Mouse (Mus musculus): ENCODE measurements around the gene Pbx4.

Gene Pbx4

DNA sequence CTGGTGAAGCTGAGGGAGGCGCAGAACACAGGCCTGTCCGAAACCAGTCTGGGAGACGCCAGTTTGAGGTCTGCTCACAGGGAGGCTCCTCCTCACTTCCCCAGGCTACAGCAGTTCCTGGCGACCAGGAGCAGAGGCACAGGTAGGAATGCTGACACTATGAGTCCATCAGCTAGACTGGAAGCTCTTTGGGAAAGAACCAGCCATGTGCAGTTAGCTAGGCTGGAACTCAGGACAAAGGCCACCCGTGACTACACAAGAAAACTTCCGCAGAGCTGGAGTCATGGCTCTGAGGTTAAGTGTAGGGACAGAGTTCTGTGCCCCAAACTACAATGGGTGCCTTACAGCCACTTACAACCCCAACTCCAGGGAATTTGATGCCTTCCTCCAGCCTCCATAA is 65.6 kb downstream of the Pbx4 start:
- POLR2A ChIA-PET: interaction anchor here in 2 of 4 experiments (0.7 to 3.8 kb wide), 14 partner anchors 10 to 314 kb away, joined by 3 to 32 read pairs (median 4); partner anchors contain the start of genes Cilp2 (in 2 of the 2), Slc25a42 (in 1 of the 2) and Zfp868 (in 1 of the 2)
- CTCF ChIA-PET: interaction anchor here in 2 of 4 experiments (1.1 to 1.2 kb wide), 2 partner anchors 37 to 39 kb away, joined by 3 read pairs; no protein-coding TSS in a partner anchor

GRCm38 (mm10) chr8:69899876-69900275 is 67.6 kb downstream of the Pbx4 start:
- POLR2A ChIA-PET: no interaction called here
- CTCF ChIA-PET: no interaction called here

- POLR2A ChIA-PET: interaction anchor here in 3 of 4 experiments (1.0 to 9.4 kb wide), 17 partner anchors 9 to 133 kb away, joined by 3 to 141 read pairs (median 10); partner anchors contain the start of genes Gatad2a (in 2 of the 3), Cilp2 (in 1 of the 3), Gm20422 (in 1 of the 3) and Lpar2 (in 1 of the 3)
- CTCF ChIA-PET: interaction anchor here in 1 of 4 experiments (0.7 kb wide), 1 partner anchor 39 kb away, joined by 3 read pairs; no protein-coding TSS in a partner anchor
Measured at GRCm38 (mm10) chr8:69900895-69901451, 68.7 kb downstream of the Pbx4 start.

- CTCF ChIA-PET: interaction anchor here in 1 of 4 experiments (0.7 to 1.8 kb wide), 2 partner anchors 11 to 38 kb away, joined by 3 to 8 read pairs; no protein-coding TSS in a partner anchor
- POLR2A ChIA-PET: interaction anchor here in 3 of 4 experiments (0.8 to 9.4 kb wide), 34 partner anchors 8 to 610 kb away, joined by 3 to 141 read pairs (median 6); partner anchors contain the start of genes Gatad2a (in 3 of the 3), Cilp2 (in 1 of the 3), Gm20422 (in 1 of the 3) and Lpar2 (in 1 of the 3)
Measured at GRCm38 (mm10) chr8:69901484-69902162, 69.3 kb downstream of the Pbx4 start.

DNA sequence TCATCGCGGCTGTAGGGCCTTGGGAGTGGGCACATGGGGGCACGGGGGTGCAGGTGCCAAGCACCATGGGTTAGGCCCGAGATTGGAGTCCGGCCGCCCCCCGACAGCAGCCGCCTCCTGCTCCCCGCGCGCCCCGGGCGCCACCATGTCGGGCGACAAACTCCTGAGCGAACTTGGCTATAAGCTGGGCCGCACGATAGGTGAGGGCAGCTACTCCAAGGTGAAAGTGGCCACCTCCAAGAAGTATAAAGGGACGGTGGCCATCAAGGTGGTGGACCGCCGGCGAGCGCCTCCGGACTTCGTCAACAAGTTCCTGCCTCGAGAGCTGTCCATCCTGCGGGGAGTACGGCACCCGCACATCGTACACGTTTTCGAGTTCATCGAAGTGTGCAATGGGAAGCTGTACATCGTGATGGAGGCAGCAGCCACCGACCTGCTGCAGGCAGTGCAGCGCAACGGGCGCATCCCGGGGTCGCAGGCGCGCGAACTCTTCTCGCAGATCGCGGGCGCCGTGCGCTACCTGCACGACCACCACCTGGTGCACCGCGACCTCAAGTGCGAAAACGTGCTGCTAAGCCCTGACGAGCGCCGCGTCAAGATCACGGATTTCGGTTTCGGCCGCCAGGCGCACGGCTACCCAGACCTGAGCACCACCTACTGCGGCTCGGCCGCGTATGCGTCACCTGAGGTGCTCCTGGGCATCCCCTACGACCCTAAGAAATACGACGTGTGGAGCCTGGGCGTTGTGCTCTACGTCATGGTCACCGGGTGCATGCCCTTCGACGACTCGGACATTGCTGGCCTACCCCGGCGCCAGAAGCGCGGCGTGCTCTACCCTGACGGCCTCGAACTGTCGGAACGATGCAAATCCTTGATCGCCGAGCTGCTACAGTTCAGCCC is 70.1 kb downstream of the Pbx4 start, which contains the start of the genes Tssk6, Ndufa13 and Yjefn3:
Gene Tssk6 (plus strand): TSS at position 22 of the 900 bp plus-strand sequence.
Gene Ndufa13 (minus strand): TSS at position 396 of the 900 bp plus-strand sequence.
Gene Yjefn3 (minus strand): TSS at position 550 of the 900 bp plus-strand sequence.
- POLR2A ChIA-PET: interaction anchor here (0.5 to 9.4 kb wide), 77 partner anchors 8 to 637 kb away, joined by 3 to 141 read pairs (median 4); partner anchors contain the start of genes Gatad2a (in 3 of the 4), Cilp2 (in 2 of the 4), Gm20422 (in 2 of the 4) and Slc25a42 (in 2 of the 4)
- CTCF ChIA-PET: interaction anchor here in 3 of 4 experiments (0.6 to 1.9 kb wide), 9 partner anchors 8 to 381 kb away, joined by 3 to 10 read pairs (median 5); partner anchors contain the start of gene Homer3 (in 1 of the 3)

DNA sequence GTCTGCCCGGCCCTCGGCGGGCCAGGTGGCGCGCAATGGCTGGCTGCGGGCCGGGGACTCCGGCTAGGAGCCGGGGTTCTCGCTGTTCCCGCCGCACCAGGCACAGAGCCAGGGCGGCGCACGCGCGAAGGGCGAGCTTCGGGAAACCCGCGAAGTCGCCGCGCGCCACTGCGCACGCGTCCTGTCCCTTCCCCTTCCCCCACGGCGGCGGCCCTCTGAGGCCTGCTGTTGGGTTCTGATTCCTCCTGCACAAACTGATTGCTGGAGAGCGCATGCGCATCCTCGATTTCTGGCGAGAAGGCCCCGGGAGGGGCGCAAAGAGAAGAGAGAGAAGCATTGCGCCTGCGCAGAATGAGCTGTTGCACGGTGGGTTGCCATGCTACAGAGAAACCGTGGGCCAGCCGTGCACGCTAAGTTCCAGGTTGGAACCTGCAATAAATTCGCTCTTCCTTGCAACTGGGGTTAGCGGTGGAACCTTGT is 70.8 kb downstream of the Pbx4 start:
- ChIA-PET CTCF (interaction anchor here in 3 of 4 experiments (0.6 to 1.9 kb wide), 12 partner anchors 9 to 719 kb away, joined by 3 to 10 read pairs (median 4); partner anchors contain the start of genes Homer3 (in 1 of the 3) and Zfp868 (in 1 of the 3)), POLR2A (interaction anchor here (0.5 to 9.4 kb wide), 80 partner anchors 9 to 636 kb away, joined by 3 to 141 read pairs (median 4); partner anchors contain the start of genes Cilp2 (in 2 of the 4), Gatad2a (in 2 of the 4), Slc25a42 (in 2 of the 4) and Tm6sf2 (in 2 of the 4))

GRCm38 (mm10) chr8:69904096-69904495 is 71.8 kb downstream of the Pbx4 start:
- CTCF ChIA-PET: interaction anchor here in 2 of 4 experiments (0.6 to 1.9 kb wide), 4 partner anchors 8 to 97 kb away, joined by 3 to 8 read pairs (median 5); no protein-coding TSS in a partner anchor
- POLR2A ChIA-PET: interaction anchor here in 2 of 4 experiments (0.7 to 9.4 kb wide), 27 partner anchors 8 to 602 kb away, joined by 3 to 141 read pairs (median 7); partner anchors contain the start of genes Cilp2 (in 1 of the 2) and Zfp868 (in 1 of the 2)

GRCm38 (mm10) chr8:69906260-69906659 is 74.0 kb downstream of the Pbx4 start:
- ChIA-PET CTCF (interaction anchor here in 2 of 4 experiments (0.6 to 0.7 kb wide), 2 partner anchors 13 to 158 kb away, joined by 3 read pairs; no protein-coding TSS in a partner anchor), POLR2A (interaction anchor here in 3 of 4 experiments (0.6 to 9.4 kb wide), 20 partner anchors 10 to 502 kb away, joined by 3 to 141 read pairs (median 4); partner anchors contain the start of genes Cilp2 (in 1 of the 3), Tm6sf2 (in 1 of the 3) and Zfp868 (in 1 of the 3))

- ChIA-PET CTCF (no interaction called here), POLR2A (interaction anchor here (0.5 to 9.4 kb wide), 10 partner anchors 13 to 502 kb away, joined by 3 to 141 read pairs (median 4); partner anchors contain the start of gene Cilp2 (in 1 of the 4))
Measured at GRCm38 (mm10) chr8:69907106-69907505, 74.8 kb downstream of the Pbx4 start.

- ChIA-PET POLR2A (interaction anchor here in 2 of 4 experiments (0.7 to 1.7 kb wide), 4 partner anchors 9 to 25 kb away, joined by 3 to 12 read pairs (median 5); partner anchors contain the start of genes Ndufa13 (in 1 of the 2), Tssk6 (in 1 of the 2) and Yjefn3 (in 1 of the 2)), CTCF (interaction anchor here in 1 of 4 experiments (0.7 kb wide), 1 partner anchor 108 kb away, joined by 3 read pairs; no protein-coding TSS in a partner anchor)
Measured at GRCm38 (mm10) chr8:69911917-69912316, 79.6 kb downstream of the Pbx4 start.

DNA sequence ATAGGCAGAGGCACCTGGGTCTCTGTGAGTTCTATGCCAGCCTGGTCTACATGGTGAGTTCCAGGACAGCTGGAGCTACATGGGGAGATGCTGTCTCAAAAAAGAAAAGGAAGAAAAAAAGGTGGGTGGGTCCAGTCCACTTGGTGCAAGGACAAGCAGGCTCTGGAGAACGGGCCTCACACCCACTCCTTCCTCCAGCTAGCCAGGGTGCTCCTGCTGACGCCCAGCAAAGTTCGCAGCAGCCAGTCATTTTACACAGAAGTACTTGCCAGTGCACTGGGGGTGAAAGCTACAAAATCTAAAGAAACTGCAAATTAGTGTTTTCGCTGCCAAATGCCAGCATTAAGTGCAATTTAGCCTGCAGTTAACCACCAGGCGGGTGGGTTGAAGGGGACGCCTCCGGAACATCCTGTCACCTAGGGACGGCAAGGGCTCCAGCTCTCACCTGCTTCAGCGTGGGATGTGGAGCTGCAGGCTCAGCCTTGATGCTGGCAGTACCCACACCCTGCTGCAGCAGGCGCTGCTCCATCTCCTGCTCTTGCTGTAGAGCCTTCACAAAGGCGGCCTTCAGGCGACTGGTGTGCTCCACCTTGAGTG is 80.3 kb downstream of the Pbx4 start:
- POLR2A ChIA-PET: interaction anchor here in 2 of 4 experiments (0.6 to 1.7 kb wide), 6 partner anchors 8 to 29 kb away, joined by 3 to 12 read pairs (median 3); partner anchors contain the start of genes Ndufa13 (in 1 of the 2), Tssk6 (in 1 of the 2) and Yjefn3 (in 1 of the 2)

GRCm38 (mm10) chr8:69914526-69914925 is 82.2 kb downstream of the Pbx4 start:
- CTCF ChIA-PET: interaction anchor here in 3 of 4 experiments (0.7 to 1.6 kb wide), 6 partner anchors 13 to 446 kb away, joined by 3 to 6 read pairs (median 3); no protein-coding TSS in a partner anchor

More for the DNA sequence above, 80.3 kb downstream of the Pbx4 start:
- CTCF ChIA-PET: interaction anchor here in 1 of 4 experiments (0.7 kb wide), 1 partner anchor 107 kb away, joined by 3 read pairs; no protein-coding TSS in a partner anchor

GRCm38 (mm10) chr8:69915748-69916147 is 83.5 kb downstream of the Pbx4 start:
- ChIA-PET CTCF (interaction anchor here (0.6 to 1.6 kb wide), 8 partner anchors 22 to 97 kb away, joined by 3 to 13 read pairs (median 4); no protein-coding TSS in a partner anchor), POLR2A (interaction anchor here in 2 of 4 experiments (0.8 to 15.1 kb wide), 12 partner anchors 10 to 166 kb away, joined by 3 to 423 read pairs (median 10); partner anchors contain the start of genes Ndufa13 (in 2 of the 2), Yjefn3 (in 2 of the 2), Tssk6 (in 1 of the 2) and Zfp963 (in 1 of the 2))

More at GRCm38 (mm10) chr8:69914526-69914925, 82.2 kb downstream of the Pbx4 start:
- POLR2A ChIA-PET: interaction anchor here in 2 of 4 experiments (0.8 to 15.1 kb wide), 7 partner anchors 9 to 87 kb away, joined by 3 to 423 read pairs (median 113); partner anchors contain the start of genes Ndufa13 (in 2 of the 2), Yjefn3 (in 2 of the 2) and Tssk6 (in 1 of the 2)

DNA sequence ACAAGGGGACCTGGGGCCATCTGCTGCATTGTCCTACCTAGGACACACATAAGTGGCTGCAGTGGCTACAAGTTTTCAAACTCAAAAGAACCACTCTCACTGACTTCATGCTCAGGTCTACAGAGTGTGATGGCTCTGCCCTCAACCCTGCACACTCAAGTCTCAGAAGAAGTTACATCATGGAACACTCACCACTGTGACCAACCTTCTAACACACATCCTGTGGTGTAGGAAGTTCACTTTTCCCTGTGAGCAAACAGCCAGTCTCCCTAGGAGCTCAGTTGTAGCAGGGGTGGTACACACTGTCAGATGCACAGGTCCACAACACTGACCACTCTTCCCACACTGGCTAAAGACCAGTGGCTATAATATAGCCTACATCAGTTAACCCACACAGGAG is 86.2 kb downstream of the Pbx4 start:
- ChIA-PET CTCF (interaction anchor here (0.5 to 7.0 kb wide), 43 partner anchors 8 to 1767 kb away, joined by 3 to 116 read pairs (median 5); partner anchors contain the start of genes Gatad2a (in 1 of the 4) and Yjefn3 (in 1 of the 4)), POLR2A (interaction anchor here (0.6 to 15.1 kb wide), 43 partner anchors 9 to 352 kb away, joined by 3 to 423 read pairs (median 5); partner anchors contain the start of genes Gatad2a (in 3 of the 4), Yjefn3 (in 2 of the 4), Mau2 (in 1 of the 4) and Ndufa13 (in 1 of the 4))

DNA sequence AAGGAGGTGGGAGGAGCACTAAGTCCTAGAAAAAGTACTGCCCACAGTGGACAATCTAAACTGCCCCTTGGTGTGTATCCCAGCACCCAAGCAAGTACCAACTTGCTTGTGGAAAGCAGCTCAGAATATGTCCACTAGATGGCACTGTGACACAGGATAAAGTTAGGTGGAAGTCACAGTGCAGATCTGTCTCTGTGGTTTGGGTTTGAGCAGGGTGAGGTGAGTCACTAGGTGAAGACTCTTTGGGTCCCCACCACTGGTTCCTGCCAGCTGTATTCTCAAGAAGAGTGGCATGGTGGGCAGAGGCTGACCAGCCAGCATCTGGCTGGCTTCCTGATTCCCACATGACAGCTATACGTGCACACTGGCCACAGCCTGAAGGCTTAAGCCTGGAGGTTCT is 86.7 kb downstream of the Pbx4 start:
- POLR2A ChIA-PET: interaction anchor here (0.5 to 15.1 kb wide), 53 partner anchors 8 to 1609 kb away, joined by 3 to 423 read pairs (median 5); partner anchors contain the start of genes Gatad2a (in 3 of the 4), Homer3 (in 1 of the 4), Mau2 (in 1 of the 4) and Ndufa13 (in 1 of the 4)

More for the DNA sequence above, 86.7 kb downstream of the Pbx4 start:
- CTCF ChIA-PET: interaction anchor here (0.5 to 7.0 kb wide), 47 partner anchors 8 to 1767 kb away, joined by 3 to 116 read pairs (median 4); partner anchors contain the start of genes Gatad2a (in 1 of the 4) and Yjefn3 (in 1 of the 4)

All from embryonic stem cell, embryonic (primary cell).